Mouse (Mus musculus): Measurements from ENCODE around the gene Vmn2r90.
"Not testable (repeated sequence)": the region's sequence is repeated elsewhere in the genome, so short reads cannot be mapped to it uniquely, and the experiment has no call there.

Vmn2r90 gene

GRCm38 (mm10) chr17:17703447-17703846, at the start of gene Vmn2r90:
TSS of gene Vmn2r90 (plus strand) at chr17:17703747.
- no peak for DNase-seq (ENCODE audit: low read depth, low spot score)

- no peak for DNase-seq (ENCODE audit: low read depth, low spot score)
Observed at GRCm38 (mm10) chr17:17654997-17655828, 48.3 kb upstream of the Vmn2r90 start.

GRCm38 (mm10) chr17:17655829-17656176, 47.7 kb upstream of the Vmn2r90 start:
- DNase-seq (ENCODE audit: low read depth, low spot score): no peak

- no peak for DNase-seq (ENCODE audit: low read depth, low spot score)
Observed at GRCm38 (mm10) chr17:17678781-17679180, 24.8 kb upstream of the Vmn2r90 start.

- DNase-seq (ENCODE audit: low read depth, low spot score): peak; percentile 2
Observed at GRCm38 (mm10) chr17:17690659-17691058, 12.9 kb upstream of the Vmn2r90 start.

GRCm38 (mm10) chr17:17732396-17732795, 28.8 kb downstream of the Vmn2r90 start:
- DNase-seq (ENCODE audit: low read depth, low spot score): not testable (repeated sequence)

GRCm38 (mm10) chr17:17738635-17739034, 35.1 kb downstream of the Vmn2r90 start:
- DNase-seq (ENCODE audit: low read depth, low spot score): no peak

GRCm38 (mm10) chr17:17739300-17739699, 35.8 kb downstream of the Vmn2r90 start:
- not testable (repeated sequence) for DNase-seq (ENCODE audit: low read depth, low spot score)

- not testable (repeated sequence) for DNase-seq (ENCODE audit: low read depth, low spot score)
Observed at GRCm38 (mm10) chr17:17739936-17740335, 36.4 kb downstream of the Vmn2r90 start.

GRCm38 (mm10) chr17:17741516-17741915, 38.0 kb downstream of the Vmn2r90 start:
- DNase-seq (ENCODE audit: low read depth, low spot score): not testable (repeated sequence)

GRCm38 (mm10) chr17:17749371-17749770, 45.8 kb downstream of the Vmn2r90 start:
- peak; percentile 64 for DNase-seq (ENCODE audit: low read depth, low spot score)

- no peak for DNase-seq (ENCODE audit: low read depth, low spot score)
Observed at GRCm38 (mm10) chr17:17762614-17763293, 59.2 kb downstream of the Vmn2r90 start.

GRCm38 (mm10) chr17:17764206-17764605, 60.7 kb downstream of the Vmn2r90 start:
- DNase-seq (ENCODE audit: low read depth, low spot score): no peak

GRCm38 (mm10) chr17:17766481-17766880, 62.9 kb downstream of the Vmn2r90 start:
- peak; percentile 77 for DNase-seq (ENCODE audit: low read depth, low spot score)
